Mouse (Mus musculus) c-Kit-positive CD71-positive TER-119-negative erythroid progenitor cells, embryonic 14.5 days (primary cell): ENCODE measurements at regions not wholly inside any gene's neighbourhood (a gene's known extent, or its start where the extent isn't known, plus 50 kb on each side); places are given as distances from the start of the nearest gene placed in this dataset.

ENCODE experiments used
- DNase-seq: peaks from one replicate; pipeline ENCODE4 v3.0.0-alpha.2; 2013; ENCODE audit warnings: low read depth

GRCm38 (mm10) chr15:67732988-67733387 lies 1232.3 kb upstream of the Lrrc6 start:
- DNase-seq = no peak

DNA sequence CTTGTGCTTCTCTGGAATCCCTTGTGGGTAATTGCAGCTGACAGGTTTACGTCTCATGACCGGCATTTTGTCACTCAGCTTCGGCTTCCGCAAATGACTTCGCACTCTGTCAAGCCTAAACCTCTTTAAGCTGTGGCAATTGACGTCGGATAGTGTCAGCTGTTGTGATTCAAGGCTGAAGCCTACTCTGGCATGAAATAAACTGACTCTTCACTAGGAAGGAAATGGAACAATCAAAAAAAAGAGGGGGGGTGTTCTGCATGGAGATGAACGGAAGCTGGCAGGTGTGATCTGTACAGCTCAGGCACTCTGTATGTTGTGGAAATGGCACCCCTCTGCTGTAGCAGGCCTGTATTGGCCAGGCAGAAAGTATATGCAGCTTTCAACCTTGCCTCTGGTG lies 1228.8 kb upstream of the Lrrc6 start:
- no peak for DNase-seq

DNA sequence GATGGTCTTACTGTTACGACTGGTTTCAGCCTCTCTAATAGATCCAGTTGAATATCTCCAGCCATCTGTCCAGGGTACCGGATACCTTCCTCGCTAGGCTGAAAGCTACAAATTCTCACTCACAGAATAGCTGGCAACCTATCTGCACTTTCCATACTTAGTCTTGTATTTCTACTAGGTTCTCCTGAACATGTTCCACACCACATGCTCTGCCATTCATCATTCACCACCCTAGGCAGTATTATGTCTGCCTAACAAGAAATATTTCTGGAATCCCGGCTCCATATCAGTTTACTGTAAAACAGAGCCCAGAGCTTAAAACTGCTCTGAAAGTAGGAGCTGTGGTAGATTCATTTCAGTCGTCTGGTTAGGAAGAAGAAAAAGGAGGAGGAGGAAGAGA lies 1224.5 kb upstream of the Lrrc6 start:
- no peak for DNase-seq

DNA sequence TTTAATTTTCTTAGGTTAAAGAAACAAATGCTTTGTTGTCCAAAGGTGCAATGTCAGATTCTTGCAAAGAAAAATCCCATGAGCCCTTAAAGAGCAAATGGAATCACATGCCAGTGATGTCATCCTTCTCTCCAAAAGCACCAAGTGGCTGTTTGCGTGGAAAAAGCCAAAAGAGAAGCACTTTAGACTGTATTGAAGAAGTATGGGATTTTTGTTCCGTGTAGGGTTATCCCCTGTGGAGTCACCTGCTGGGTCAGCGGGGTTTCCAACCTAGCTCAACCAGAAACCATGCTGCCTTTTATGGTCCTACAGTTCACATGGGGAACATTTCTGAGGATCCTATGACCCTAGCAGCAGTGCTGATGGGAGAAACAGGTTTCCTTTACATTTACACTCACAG lies 1213.5 kb upstream of the Lrrc6 start:
- DNase-seq = no peak

DNA sequence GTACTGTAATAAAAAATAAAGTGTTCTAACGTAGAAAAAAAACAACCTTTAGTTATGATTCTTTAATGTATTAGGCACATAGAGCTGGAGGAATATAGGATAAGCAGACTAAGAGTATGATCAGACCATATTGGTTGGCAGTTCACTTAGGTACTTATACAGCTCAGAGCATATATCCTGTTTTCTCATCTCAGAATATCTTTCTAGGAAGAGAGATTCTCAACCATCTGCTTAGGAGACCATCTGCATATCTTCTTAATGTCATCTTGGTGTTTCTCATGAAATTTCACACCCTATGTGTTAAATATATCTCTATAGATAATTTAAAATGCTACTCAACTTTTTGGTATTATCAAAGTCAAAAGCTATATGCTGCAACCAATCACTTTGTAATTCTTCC lies 1185.4 kb upstream of the Lrrc6 start:
- DNase-seq = no peak

DNA sequence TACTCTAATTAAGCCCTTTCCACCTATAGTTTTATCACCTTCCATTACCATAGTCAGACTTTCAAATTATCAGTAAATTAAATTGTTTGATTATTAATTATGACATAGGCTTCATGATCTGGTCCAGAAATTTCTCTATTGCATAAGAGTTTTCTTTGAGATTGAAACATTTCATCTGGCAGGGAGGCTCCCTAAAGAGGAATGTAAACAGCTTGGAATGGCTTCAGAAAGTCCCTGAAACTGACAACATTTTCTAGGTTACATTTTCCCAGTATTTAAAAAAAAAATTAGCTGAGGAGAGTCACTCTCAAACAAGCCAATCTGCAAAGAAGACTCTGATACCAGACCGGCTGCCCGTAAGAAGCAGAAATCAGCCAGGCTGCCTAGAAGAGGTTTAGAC lies 1172.6 kb upstream of the Lrrc6 start:
- no peak for DNase-seq

- DNase-seq = no peak
Measured at GRCm38 (mm10) chr15:67636155-67636554, 1135.4 kb upstream of the Lrrc6 start.

DNA sequence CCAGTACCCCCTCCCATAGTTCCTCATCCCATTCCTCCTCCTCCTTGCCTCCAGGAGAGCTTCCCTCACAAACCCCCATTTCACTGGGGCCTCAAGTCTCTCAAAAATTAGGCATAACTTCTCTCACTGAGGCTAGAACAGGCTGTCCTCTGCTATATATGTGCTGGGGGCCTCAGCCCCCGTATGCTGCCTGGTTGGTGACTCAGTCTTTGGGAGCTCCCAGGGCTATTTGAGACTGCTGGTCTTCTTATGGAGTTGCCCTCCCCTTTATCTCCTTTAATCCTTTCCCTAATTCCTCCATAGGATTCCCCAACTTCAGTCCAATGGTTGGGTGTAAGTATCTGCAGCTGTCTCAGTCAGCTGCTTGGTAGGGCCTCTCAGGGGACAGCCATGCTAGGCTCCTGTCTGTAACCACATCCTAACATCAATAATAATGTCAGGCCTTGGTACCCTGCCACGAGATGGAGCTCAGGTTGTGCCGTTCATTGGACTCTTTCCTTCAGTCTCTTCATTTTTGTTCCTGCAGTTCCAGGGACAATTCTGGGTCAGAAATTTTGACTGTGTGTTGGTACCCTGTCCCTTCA lies 1126.1 kb upstream of the Lrrc6 start:
- no peak for DNase-seq

DNA sequence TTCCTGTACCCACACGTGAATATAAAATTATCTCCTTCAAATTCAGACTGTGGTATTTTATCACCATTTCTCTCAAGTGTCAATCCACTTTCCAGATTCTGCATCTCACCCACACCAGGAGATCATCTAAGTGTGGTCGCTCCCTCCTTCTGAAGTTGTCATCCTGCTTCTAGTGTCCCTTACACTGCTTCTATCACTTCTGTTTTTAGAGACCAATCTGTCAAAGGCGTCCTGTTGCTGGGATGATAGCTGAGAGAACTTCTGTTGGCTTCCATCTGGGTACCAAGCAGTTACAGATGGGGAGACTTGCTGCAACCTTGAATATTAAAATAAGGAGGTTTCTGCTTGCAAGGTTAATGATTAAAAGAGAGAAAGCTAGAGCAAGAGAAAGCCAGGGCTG lies 1111.2 kb upstream of the Lrrc6 start:
- no peak for DNase-seq

- DNase-seq = no peak
Measured at GRCm38 (mm10) chr15:67598426-67598825, 1097.7 kb upstream of the Lrrc6 start.

DNA sequence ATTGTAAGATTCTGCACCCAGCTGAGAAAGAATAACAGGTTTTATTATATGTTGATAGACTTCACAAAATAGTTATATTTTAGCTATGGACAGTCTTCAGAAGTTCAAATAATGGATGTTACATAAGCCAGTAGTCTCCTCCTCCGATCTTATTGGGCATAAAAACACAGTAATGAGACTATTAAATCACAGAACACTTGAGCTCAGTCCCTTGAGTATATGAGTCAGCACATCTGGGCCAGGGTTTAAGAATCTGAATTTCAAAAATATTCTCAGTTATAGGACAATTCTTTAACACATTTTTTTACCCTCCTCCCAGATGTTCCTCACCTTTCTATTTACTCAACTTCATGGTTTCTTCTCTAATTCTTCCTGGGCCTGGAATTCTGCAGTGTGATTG lies 1075.9 kb upstream of the Lrrc6 start:
- DNase-seq = no peak

GRCm38 (mm10) chr15:67571614-67572013 lies 1070.9 kb upstream of the Lrrc6 start:
- no peak for DNase-seq

DNA sequence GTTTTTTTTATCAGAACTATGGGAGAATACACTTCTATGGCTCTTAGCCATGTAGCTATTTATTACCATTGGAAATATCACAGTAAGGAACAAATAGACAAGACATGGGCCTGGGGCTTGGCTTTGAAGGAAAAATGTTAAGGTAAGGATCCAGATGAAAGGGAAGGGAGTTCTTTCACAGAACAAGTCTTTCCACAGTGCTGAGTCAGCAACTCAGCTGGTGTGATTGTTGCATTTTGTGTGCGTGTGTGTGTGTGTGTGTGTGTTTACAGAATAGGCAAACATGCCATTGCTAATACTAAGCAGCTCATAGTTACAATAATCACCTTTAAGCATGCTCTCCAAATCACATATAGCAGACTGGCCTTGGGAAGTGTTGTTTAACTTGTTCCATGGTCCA lies 1056.6 kb upstream of the Lrrc6 start:
- DNase-seq = no peak

GRCm38 (mm10) chr15:67551911-67552310 lies 1051.2 kb upstream of the Lrrc6 start:
- no peak for DNase-seq

GRCm38 (mm10) chr15:67546896-67547400 lies 1046.2 kb upstream of the Lrrc6 start:
- no peak for DNase-seq

DNA sequence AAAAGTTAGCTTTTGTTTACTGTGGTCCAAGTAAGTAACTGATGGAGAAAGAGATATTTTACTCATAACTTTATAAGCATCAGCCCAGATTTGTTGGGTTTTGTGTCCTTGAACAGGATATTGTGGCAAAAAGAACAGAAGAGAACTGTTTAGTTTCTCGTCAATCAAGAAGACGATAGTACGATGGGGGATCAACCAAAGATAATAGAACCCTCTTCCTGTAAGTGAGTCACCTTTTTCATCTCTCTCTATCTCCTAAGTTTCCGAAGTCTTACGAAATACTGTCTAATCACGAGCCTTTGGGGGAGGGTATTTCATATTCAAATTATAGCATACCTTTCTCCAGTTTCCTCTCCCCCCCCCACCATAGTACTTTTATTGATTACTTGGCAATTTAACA lies 1045.0 kb upstream of the Lrrc6 start:
- no peak for DNase-seq

DNA sequence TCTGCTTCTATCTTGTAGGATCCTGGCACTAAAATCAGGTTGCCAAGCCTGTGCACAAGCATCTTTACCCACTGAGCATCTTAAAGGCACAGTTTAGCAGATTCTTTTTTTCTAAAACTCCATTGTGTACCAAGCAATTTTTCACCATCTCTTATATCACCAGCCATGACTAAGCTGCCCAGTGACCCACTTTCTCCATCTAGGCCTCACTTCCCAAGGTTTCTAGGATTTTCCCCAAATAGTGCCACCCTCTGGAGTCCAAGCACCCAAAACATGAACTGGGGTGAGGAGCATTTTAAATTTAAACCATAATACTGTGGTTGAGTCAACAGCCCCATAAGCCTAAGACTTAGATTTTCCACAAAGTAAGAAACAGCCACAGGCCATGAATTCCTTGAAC lies 1013.0 kb upstream of the Lrrc6 start:
- DNase-seq = no peak

- no peak for DNase-seq
Measured at GRCm38 (mm10) chr15:67495001-67495658, 994.4 kb upstream of the Lrrc6 start.

DNA sequence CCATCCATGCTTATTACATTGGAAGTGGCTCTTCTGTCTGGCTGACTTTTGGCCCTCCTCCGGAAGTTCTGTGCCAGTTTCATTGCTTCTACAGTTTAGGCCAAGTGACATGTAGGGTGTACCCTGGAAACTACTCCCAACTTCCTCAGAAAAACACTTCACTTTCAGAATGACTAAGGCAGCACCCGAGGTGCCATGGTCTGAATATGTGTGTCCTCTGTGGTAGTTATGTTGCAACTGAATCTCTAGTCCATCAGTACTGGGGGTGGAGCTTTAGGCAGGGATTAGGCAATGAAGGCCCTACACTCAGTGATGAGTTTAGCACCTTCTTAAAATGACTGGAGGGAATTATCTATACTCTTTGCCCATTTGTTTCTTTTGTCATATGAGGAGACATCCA lies 981.0 kb upstream of the Lrrc6 start:
- DNase-seq = no peak

DNA sequence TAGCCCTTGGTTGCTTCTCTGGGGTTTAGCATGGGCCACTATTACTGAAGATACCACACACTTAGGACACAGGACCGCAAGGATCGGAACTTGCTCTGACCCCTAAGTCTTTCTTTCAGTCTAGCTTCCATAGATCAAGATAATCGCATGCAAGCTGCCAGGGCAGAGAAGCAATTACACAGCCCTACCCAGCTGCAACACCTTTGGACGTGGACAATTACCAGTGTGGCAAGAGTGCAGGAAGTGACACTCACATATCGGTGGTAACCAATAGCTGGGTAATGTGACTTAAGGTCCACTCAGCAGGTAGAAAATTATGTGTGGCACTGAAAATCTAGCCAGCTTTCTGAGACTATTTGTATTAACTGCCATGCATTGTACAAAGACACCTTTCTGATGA lies 973.6 kb upstream of the Lrrc6 start:
- no peak for DNase-seq

DNA sequence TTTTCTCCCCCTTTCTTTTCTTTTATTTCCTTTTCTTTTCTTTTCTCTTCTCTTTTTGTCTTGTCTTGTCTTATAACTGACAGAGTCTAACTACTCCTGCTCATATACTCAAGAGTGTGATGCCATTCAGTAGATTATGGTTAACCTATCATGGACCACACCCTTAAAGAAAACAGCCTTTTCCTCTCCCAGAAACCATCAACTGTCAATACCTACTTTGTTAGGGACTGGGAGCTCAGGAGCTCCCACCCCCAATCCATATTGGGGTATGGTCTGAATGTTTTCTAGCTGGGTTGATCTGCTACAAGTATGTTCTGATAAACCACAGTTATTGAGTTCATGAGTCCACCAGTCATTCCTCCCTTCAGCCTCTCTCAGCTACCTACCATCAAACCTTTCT lies 972.3 kb upstream of the Lrrc6 start:
- DNase-seq = no peak

DNA sequence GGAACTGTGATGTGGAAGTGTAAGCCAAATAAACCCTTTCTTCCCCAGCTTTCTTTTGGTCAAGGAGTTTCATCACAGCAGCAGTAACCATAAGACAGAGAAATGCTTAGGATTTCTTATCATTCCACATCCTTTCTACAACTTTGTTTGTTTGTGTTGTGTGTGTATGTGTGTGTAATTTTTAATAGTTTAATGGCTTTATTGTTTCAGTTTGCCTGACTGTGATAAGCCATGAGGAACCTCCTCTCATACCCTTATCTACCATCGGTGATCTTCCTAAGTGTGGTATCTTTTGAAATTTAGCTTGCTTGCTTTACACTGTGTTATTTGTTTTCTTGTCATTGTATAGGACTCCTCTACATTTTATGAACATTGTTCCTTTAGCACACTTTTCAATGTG lies 970.6 kb upstream of the Lrrc6 start:
- no peak for DNase-seq

DNA sequence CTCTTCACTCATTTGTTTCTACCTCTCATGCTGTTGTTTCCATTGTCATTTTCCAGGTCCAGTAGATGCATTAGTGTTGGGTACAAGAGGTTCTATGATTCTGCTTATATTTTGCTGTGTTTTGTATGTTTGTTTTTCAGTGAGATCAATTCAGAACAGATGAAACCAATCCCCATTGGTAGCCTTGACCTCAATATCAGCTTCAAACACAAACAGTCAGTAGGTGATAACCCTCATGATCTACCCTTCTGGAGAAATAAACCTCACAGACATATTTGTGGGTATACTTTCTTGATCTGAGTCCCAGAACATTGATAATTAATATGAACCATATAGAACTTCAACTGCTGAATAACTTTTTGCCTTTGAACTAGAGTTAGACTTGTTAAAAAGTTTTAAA lies 969.3 kb upstream of the Lrrc6 start:
- DNase-seq = no peak
